Mouse (Mus musculus) ES-E14 (cell line): Measurements from ENCODE around the gene R3hdm4. TPM values are rescaled to one million over a fixed set of nuclear protein-coding genes. Genes with fewer than 3 reads are reported as not detected.

Source experiments
- DNase-seq: peaks from one replicate; pipeline ENCODE4 v3.0.0-alpha.2; 2013; ENCODE audit warnings: low read depth, low spot score
- H3K27ac ChIP-seq: 2 replicates; pipeline ENCODE4 v1.5.1; 2012; ENCODE audit warnings: low read depth, mild to moderate bottlenecking, low read length, moderate library complexity, mixed read lengths; ENCODE audit not compliant: poor library complexity, insufficient read depth, severe bottlenecking
- H3K36me3 ChIP-seq: 2 replicates; pipeline ENCODE4 v1.6.1; 2012; ENCODE audit warnings: mild to moderate bottlenecking, low read length, moderate library complexity, mixed read lengths; ENCODE audit not compliant: control insufficient read depth, poor library complexity, insufficient read depth, severe bottlenecking
- H3K4me1 ChIP-seq, 2 experiments: fragments of 150-350 bp in 1 of 2; sonication (generic) in 1 of 2; 2 replicates each; pipeline ENCODE4 v1.6.1; 2012; ENCODE audit warnings: low read length in 2 of 2, mild to moderate bottlenecking in 1 of 2, mixed read lengths in 1 of 2; ENCODE audit not compliant: control insufficient read depth in 2 of 2, insufficient read depth in 2 of 2, poor library complexity in 1 of 2
- H3K4me3 ChIP-seq, 2 experiments: fragments of 150-350 bp in 1 of 2; sonication (generic) in 1 of 2; 2 replicates each; pipeline ENCODE4 v1.5.1; 2012; ENCODE audit warnings: low read length in 2 of 2, low read depth in 1 of 2, mild to moderate bottlenecking in 1 of 2, mixed read lengths in 1 of 2; ENCODE audit not compliant: insufficient read depth in 1 of 2, poor library complexity in 1 of 2, severe bottlenecking in 1 of 2
- H3K9ac ChIP-seq: 2 replicates; pipeline ENCODE4 v1.6.1; 2012; ENCODE audit warnings: low read depth, mild to moderate bottlenecking, low read length, mixed read lengths; ENCODE audit not compliant: poor library complexity, insufficient read depth, severe bottlenecking
- H3K9me3 ChIP-seq: fragments of 150-350 bp; sonication (generic); 2 replicates; pipeline ENCODE4 v1.6.1; 2012; ENCODE audit warnings: low read depth, mild to moderate bottlenecking, low read length; ENCODE audit not compliant: control insufficient read depth, insufficient read depth
- CHD2 ChIP-seq: IDR thresholded peaks from 2 replicates; pipeline ENCODE4 v1.6.1; 2014; ENCODE audit warnings: mild to moderate bottlenecking, low read depth, low read length, inconsistent platforms
- HCFC1 ChIP-seq: IDR thresholded peaks from 2 replicates; pipeline ENCODE4 v1.6.1; 2012; ENCODE audit warnings: low read length, inconsistent platforms, borderline replicate concordance; ENCODE audit not compliant: insufficient read depth
- MAFK ChIP-seq: IDR thresholded peaks from 2 replicates; pipeline ENCODE4 v1.6.1; 2014; ENCODE audit warnings: mild to moderate bottlenecking, low read depth, low read length, inconsistent platforms; ENCODE audit not compliant: insufficient read depth
- ZC3H11A ChIP-seq: IDR thresholded peaks from 2 replicates; pipeline ENCODE4 v1.6.1; 2012; ENCODE audit warnings: low read depth, mild to moderate bottlenecking, inconsistent platforms, low read length, borderline replicate concordance
- ZNF384 ChIP-seq: IDR thresholded peaks from 2 replicates; pipeline ENCODE4 v1.6.1; 2012; ENCODE audit warnings: low read depth, low read length, inconsistent platforms
- in situ Hi-C, 2 experiments: fragments of 600-800 bp; cut with MboI; formaldehyde crosslinking; loops; one replicate each; pipeline ENCODE4 v1.15.1; 2025; ENCODE audit warnings: low sequenced_read_pairs in 2 of 2, inconsistent platforms in 1 of 2; ENCODE audit not compliant: unreplicated experiment in 2 of 2
- total RNA-seq: library from RNA; depleted of rRNA; stranded (reverse); fragments of 300-350 nt; gene quantifications from 2 replicates; pipeline ENCODE4 v1.2.3, GENCODE M21; 2012

R3hdm4 gene
- total RNA-seq, 1 experiment = 24.0 TPM

DNA sequence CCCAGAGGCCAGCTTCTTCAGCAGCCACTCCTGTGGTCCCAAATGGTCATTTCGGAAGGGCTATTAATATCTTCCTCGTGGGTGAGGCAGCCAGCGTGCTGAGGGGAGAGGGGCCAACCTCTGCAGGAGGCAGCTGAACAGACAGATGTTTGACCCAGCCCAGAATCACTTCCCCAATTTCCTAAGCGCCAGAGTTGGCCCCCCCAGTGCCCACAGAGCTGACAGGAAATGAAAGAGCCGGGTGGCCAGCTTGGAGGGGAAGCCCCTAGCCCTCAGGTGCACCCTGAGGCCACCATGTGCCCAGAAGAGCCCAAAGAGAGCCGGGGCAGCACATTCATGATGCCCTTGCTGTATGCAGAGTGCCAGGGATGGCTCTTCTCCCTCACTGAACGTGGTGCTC, 19.7 kb upstream of the R3hdm4 start:
- TF ChIP-seq CHD2 (no peak), ZC3H11A (no peak), ZNF384 (no peak), HCFC1 (no peak), MAFK (no peak)
- H3K9ac ChIP-seq = no peak overlapping the region
- in situ Hi-C loops = no loop called here
- H3K4me1 ChIP-seq = peaks cover 0 to 5% of the 10 kb centered on the region in 2 experiments; a peak in 1 of 4 replicates
- H3K9me3 ChIP-seq = no peaks in the 10 kb centered on the region
- no peak overlapping the region for H3K4me3 ChIP-seq
- DNase-seq = no peak
- H3K27ac ChIP-seq = no peak overlapping the region
- H3K36me3 ChIP-seq = no peaks in the 10 kb centered on the region

GRCm38 (mm10) chr10:79937775-79938526, 16.9 kb upstream of the R3hdm4 start:
- H3K27ac ChIP-seq = no peak overlapping the region
- H3K4me3 ChIP-seq = no peak overlapping the region
- no peak for TF ChIP-seq ZNF384
- TF ChIP-seq MAFK = no peak
- TF ChIP-seq CHD2 = no peak
- TF ChIP-seq HCFC1 = no peak
- TF ChIP-seq ZC3H11A = no peak
- DNase-seq = no peak
- H3K9me3 ChIP-seq = no peaks in the 10 kb centered on the region
- no peak overlapping the region for H3K9ac ChIP-seq
- in situ Hi-C loops = no loop called here
- peaks cover 0 to 1% of the 10 kb centered on the region in 2 experiments; a peak in 1 of 4 replicates for H3K4me1 ChIP-seq
- H3K36me3 ChIP-seq = no peaks in the 10 kb centered on the region

DNA sequence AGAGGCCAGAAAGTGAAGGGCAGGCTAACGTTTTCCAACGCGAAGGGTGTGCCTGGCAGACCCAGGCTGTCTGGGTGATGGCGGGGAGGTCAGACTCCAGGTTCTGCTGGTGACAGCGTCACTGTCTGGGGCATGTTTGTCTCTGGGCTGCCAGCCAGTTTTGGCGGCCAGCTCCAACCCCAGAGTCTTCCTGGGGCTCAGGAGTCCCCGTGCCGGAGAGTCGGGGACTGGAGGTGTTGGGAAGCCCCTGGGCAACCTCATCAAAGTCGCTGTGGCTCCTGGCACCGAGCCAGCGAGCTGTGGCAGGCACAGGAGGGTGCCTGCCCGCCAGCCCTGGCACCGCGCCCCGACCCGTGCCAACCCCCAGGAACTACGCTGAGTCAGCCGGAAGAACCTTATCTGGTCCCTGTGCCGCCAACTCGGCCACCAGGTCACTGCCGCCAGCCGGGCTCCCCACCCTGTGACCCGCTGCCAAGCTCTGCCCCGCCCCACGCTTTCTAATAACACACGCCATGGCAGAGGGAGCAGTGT, 16.0 kb upstream of the R3hdm4 start:
- H3K9me3 ChIP-seq = no peaks in the 10 kb centered on the region
- H3K27ac ChIP-seq = no peak overlapping the region
- TF ChIP-seq ZC3H11A (no peak), ZNF384 (no peak), MAFK (no peak), HCFC1 (no peak), CHD2 (no peak)
- H3K9ac ChIP-seq = no peak overlapping the region
- no peaks in the 10 kb centered on the region for H3K36me3 ChIP-seq
- H3K4me1 ChIP-seq = peaks cover 0 to 1% of the 10 kb centered on the region in 2 experiments; a peak in 1 of 4 replicates
- in situ Hi-C loops = no loop called here
- no peak for DNase-seq
- H3K4me3 ChIP-seq = peak overlapping the region; percentile 24 to 36; a peak in 2 of 4 replicates

GRCm38 (mm10) chr10:79936284-79936910, 15.4 kb upstream of the R3hdm4 start:
- no peak for TF ChIP-seq CHD2
- no peak for TF ChIP-seq ZNF384
- TF ChIP-seq ZC3H11A = no peak
- TF ChIP-seq MAFK = no peak
- no peak for TF ChIP-seq HCFC1
- Histone ChIP-seq H3K4me3 (no peak overlapping the region), H3K4me1 (peaks cover 0 to 1% of the 10 kb centered on the region in 2 experiments; a peak in 1 of 4 replicates), H3K27ac (no peak overlapping the region), H3K9ac (no peak overlapping the region), H3K9me3 (no peaks in the 10 kb centered on the region), H3K36me3 (no peaks in the 10 kb centered on the region)
- in situ Hi-C loops = no loop called here
- DNase-seq = no peak
